Mouse (Mus musculus): Measurements from ENCODE around the gene Vash2.

Gene Vash2

DNA sequence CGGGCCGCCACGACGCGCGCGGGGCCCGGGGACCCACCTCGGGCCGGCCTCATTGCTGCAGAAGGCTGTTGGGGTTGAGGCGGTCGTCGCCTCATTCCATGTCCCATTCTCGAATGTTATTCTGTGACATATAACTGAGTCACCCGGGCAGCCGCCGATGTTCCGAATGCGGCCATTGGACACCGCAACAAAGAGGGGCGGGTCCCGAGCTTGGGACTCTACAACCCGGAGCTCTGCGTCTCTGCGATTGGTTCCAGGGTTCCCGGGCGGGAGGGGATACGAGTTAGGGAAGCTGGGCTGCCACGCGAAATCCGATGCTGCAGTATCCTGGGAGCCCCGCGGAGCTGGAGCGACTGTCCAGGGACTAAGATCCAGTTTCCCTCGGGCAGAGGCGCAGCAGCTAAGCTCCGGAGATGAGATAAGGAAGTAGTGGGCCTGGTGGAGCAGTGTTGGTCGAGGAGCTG, at the start of gene Vash2:
Gene Vash2 (minus strand): TSS at position 197 of the 464 bp plus-strand sequence.
- no peak for TF ChIP-seq GATA4 (IDR thresholded peaks at IDR 0.05; ENCODE audit: insufficient replicate concordance, low read length)

DNA sequence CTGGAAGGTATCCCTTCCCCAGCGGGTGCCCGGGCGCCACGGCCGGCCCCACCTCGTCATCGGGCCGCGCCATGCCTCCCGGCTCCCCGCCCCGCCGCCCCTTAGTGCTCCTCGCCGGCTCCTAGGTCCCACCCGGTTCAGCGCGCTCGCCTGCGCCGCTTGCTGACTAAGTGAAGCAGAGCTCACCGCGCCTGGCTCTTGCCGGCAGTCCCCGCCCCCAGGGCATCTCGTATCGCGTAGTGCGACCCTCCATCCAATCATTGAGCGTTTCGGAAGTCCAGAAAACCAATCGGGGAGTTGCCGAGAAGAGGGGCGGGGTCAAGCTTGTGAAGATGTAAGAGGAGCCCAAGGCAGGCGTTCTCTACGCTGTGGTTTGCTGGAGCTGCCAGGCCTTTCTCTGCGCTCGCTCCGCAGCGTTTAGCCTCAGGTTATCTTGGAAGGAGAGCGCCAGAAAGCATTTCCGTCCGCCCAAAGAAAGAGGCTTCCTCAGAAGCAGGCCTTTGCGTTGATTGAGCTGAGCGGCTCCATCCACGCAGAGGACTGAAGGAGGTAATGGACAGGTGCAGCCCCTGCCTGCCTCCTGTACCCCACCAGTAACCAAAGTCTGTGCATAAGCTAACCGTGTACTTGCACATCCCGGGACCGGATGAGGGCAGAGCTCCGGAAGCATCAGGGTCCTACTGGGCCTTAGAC, 47.1 kb upstream of the Vash2 start, which contains the start of gene Flvcr1:
Gene Flvcr1 (minus strand): TSS at position 138 of the 693 bp plus-strand sequence.
- peak; percentile 40; the same call in 1 of the 2 replicates for TF ChIP-seq GATA4 (IDR thresholded peaks at IDR 0.05; ENCODE audit: insufficient replicate concordance, low read length)

DNA sequence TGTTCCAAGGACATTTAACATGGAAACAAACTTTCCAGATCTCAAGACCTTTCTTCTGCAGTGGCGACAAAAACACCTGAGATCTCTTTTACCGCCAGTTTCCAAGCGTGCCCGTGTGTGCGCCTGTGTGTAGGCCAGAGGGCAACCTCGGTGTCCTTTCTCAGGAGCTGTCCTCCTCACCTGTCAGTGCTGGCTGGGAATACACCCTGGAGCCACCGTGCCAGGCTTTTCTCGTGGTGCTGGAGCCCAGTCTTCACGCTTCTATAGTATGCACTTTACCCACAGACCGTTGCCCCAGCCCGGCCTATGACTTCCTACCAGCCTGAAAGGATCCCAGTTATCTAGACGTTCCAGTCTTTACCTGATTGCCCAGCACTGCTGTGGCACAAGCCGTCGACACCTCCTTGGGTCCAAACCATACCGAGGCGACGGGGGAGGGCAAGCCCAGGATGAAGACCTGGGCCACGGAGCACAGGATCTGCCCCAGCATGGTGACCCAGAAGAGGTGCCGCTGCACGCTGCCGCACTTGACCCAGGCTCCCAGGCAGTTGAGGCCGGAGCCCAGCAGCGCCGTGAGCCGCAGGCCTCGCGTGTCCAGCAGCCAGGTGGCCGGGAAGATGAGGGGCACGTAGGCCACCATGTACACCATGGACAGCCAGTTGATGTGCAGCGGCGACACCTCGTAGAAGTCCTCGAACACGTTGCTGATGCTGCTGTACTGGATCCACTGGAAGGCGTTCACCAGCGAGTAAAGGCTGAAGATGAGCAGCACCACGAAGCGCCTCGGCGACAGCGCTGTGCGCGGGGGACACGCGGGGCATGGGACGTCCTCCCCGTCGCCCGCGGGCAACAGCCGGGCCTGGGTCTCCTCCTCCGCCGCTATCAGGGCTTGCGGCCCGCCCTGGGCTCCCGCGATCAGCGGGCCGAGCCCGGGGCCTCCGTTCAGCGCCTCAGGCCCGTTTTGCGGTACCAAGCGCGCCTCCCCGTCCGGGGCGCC, 46.2 kb upstream of the Vash2 start:
- no peak for TF ChIP-seq GATA4 (IDR thresholded peaks at IDR 0.05; ENCODE audit: insufficient replicate concordance, low read length)

DNA sequence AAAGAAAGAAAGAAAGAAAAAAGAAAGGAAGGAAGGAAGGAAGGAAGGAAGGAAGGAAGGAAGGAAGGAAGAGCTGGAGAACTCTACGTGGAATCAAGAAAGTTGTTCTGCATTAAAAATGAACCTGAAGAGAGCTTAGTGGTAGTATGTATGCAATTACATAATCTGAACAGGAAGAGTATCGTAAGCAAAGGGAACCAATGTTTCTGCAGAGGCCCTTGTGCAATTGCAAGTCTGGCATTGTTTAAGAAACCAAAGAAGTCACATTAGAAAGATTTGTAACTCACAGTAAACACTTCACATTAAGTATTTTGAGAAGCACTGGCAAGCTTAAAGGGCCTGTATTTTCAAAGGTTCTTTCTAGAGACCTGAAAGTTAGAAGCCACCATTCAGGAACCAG, 44.0 kb upstream of the Vash2 start:
- TF ChIP-seq GATA4 (IDR thresholded peaks at IDR 0.05; ENCODE audit: insufficient replicate concordance, low read length): no peak

DNA sequence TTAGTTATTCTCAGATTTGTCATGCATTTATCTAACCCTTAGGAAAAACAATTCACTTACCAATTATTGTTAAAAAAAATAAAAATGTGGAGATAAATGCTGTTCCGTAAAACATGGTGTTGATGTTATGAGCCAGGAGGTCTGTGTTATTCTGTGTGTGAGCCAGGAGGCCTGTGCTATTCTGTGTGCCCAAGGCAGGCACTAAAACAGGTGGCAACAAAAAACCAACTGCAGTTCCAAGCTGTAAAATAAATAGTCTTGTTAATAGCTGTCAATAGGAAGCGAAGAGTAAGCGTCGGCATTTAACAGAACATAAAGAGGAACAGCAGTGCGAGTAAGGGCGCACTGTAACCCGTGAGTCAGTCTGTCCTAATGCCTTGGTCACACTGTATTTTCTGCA, 41.9 kb upstream of the Vash2 start:
- TF ChIP-seq GATA4 (IDR thresholded peaks at IDR 0.05; ENCODE audit: insufficient replicate concordance, low read length): no peak

DNA sequence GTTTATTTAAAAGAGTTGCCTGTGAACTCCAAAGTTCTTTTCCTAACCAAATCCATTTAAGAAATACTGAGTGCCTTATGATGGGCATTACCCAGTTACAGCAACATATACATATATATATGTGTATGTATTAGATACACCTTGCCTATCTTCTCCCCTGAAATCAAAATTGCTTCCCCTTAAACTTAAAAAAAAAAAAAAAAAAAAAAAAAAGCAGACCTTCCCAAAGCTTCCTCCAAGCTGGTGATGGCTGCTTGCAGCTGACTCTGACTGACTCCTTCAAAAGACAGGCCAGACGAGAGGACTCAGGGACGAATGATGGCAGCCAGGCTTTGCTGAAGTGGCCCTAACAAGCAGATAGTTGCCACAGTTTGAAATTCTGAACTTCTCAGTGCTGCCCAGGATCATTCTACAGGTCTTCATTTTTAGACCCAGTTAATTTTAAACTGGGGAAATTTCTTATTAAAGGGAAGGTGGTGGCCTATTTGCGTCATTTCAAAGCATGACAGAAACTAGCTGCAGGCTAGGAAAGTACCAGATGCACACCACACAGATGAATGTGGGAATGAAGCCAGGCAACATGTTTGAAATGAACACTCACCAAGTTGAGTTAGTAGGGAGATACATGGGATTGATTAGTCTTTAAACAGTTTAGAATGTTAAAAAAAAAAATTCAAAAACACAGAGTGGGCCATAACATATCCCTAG, 41.3 kb upstream of the Vash2 start:
- TF ChIP-seq GATA4 (IDR thresholded peaks at IDR 0.05; ENCODE audit: insufficient replicate concordance, low read length): no peak

DNA sequence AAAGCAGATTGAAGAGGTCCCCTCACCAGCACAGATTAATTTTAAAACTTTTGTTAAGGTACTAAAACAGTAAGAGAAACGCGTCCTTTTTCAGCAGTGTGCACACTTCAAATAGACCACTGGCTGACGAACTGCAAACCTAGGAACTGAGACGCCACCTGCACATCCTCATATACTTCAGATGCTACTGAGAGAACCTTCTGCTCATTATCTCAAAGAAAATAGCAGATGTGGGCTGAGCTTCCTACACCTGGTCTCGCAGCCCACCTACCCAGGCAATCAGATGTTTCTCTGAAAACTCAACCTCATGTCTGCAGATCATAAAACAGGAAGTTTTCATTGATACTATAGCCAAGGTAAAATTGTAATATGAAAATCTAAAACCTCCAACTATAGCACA, 40.7 kb upstream of the Vash2 start:
- TF ChIP-seq GATA4 (IDR thresholded peaks at IDR 0.05; ENCODE audit: insufficient replicate concordance, low read length): no peak

DNA sequence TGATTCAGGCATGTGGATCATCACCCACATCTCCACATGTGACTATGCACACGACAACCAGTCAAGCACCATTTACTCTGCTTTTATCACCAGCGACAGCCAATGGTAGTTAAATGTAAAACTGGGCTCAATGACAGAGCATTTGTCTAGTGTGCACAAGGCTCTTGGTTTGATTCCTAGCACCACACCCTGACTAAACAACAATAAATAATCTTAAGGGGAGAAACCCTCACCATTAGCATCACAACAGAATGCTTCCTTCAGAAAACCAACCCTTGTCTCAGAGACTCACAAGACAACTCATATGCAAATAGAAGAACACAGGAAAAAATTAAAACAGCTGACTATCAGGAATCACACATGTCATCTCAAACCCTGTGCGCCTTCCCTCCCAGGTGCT, 35.2 kb upstream of the Vash2 start:
- no peak for TF ChIP-seq GATA4 (IDR thresholded peaks at IDR 0.05; ENCODE audit: insufficient replicate concordance, low read length)

DNA sequence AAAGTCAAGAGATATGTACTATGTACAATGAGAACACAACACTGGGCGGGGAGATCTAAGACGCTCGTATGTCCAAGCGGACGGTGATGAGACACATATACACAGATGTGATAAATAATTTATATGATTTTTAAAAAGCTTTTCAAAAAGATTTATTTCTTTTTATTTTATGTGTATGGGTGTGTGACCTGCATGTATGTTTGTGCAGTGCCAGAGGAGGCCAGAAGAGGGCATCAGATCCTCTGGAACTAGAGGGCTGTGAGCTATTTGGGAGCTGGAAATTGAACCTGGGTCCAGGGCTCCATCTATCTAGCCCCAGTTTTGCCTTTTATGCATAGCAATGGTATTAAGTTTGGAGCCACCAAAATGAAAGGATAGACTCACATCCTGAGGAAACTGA, 29.6 kb upstream of the Vash2 start:
- TF ChIP-seq GATA4 (IDR thresholded peaks at IDR 0.05; ENCODE audit: insufficient replicate concordance, low read length): no peak

DNA sequence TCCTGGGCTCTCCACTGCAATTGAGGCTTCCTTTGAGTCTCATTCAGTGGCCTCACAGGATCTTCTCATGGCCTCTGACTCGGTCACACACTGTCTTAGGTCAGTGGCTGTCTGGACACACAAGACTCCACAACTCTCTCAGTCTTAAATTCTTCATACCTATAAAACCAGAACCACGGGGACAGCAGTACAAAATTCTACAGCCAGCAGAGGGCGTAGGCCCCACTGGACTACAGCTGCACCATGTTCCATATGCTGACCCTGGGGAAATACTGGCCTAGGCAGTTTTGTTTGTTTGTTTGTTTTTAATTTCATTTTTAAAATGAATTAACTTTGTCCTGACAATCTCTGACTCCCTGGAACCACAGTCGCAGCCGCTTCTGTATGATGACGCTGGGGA, 23.1 kb upstream of the Vash2 start:
- no peak for TF ChIP-seq GATA4 (IDR thresholded peaks at IDR 0.05; ENCODE audit: insufficient replicate concordance, low read length)

DNA sequence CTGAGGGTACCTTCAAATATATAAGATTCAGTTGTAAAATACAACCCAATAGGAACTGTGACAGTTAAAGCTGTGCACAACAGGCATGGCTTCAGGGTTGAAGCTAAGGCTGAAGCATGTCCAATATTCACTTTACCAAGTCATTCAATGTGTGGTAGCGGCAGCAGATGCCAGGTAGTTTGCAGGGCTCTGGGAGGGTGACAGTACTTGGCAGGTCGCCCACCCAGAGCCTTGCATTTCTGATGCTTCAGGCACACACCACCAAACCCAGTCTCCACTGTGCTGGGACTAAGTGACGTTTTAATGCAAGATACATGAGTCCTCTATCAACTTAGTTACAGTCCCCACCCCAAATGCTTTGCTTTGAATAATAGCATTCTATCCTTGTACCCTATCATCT, 21.6 kb upstream of the Vash2 start:
- no peak for TF ChIP-seq GATA4 (IDR thresholded peaks at IDR 0.05; ENCODE audit: insufficient replicate concordance, low read length)

DNA sequence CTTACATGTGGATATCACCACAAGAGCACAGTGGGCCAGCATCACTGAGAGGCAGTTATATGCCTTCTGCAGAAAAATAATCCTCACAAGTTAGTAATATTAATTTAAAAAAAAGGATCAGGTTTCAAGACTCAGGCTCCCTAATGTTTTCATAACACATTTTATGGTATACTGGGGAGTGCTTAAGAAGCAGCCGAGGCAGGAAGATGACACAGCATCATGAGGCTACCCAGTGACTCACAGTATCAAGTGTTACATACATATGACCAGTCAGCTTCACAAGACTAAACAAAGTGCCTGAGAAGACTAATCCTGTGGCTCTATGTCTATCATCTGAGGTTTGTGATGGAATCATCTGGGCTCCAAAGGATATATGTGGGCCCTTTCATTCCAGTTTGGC, 18.9 kb upstream of the Vash2 start:
- TF ChIP-seq GATA4 (IDR thresholded peaks at IDR 0.05; ENCODE audit: insufficient replicate concordance, low read length): no peak

DNA sequence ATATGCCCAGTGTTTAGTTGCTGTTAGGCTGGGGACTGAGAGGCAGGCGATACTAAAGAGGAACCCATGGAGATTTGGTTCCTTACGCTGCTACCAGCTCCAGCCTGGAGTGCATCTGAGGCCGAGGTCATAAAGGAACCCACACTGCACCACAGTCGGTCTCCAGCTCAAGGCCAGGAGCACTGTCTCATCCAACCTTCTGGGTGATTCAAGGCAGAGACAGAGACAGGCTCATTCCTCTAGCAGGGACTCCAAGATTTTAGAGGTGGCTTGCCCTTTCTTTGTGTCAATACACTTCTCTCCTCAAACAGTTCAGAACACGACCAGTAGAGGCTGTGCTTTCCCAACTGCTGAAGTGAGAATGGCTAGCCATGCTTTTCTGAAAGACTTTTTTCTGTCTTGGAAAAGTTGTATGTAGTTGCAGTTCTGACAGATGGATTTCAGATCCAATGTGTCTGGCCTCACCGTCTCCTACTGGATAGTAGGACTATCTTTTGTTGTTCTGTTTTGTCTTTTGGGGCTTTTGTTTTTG, 17.3 kb upstream of the Vash2 start:
- no peak for TF ChIP-seq GATA4 (IDR thresholded peaks at IDR 0.05; ENCODE audit: insufficient replicate concordance, low read length)

DNA sequence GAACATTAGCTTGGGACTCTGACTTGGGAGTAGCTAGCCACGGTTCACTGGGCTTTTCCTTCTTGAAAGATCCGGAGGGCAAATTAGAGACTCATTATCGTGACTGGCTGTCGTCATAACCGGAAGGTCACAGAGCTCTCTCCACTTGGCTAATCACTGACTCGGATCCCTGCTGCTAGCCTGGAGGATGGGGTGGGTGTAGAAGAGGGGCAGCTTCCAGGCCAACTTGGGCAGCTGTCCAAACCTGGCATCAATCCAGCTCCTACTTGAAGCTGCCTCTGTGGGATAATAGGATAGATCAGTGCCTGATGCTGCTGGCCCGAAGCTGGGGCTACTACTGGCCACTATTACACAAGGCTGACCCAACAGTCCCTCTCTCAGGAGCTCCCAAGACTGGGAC, 16.5 kb upstream of the Vash2 start:
- no peak for TF ChIP-seq GATA4 (IDR thresholded peaks at IDR 0.05; ENCODE audit: insufficient replicate concordance, low read length)

DNA sequence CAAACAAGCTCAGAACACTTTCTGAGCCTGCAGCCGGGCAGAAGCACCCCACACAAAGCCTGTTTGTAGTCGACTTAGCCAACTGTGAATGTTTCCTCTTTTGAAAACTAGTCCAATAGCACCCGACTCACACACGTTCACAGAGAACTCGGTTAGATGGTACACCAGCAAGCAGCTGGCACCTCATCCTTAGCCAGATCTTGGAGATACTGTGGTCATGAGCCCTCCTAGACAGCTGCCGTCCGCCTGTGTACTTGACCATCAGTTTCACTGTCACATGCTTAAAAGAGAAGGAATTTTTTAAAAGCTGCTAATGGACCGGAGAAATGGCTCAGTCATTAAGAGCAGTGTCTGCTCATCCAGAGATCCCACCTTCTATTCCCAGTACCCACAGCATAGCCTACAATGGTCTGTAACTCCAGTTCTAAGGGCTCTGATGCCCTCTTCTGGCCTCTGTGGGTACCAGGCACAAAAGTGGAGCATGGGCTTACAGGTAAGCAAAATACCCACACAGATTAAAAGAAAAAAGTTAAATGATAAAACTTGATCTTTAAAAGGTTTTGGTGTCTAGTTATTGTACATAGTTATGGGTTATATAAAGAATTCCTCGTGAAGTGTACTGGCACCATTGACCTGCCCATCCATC, 10.5 kb upstream of the Vash2 start:
- TF ChIP-seq GATA4 (IDR thresholded peaks at IDR 0.05; ENCODE audit: insufficient replicate concordance, low read length): no peak
